Mouse (Mus musculus) lung, postnatal 0 days (tissue): ENCODE measurements around the gene Prr13. TPM values are rescaled to one million over a fixed set of nuclear protein-coding genes. Genes with fewer than 3 reads are reported as not detected.

Source experiments
- ATAC-seq: fragments of 200-750 bp; cut with Nextera tagmentation; 2 replicates; pipeline ENCODE4 v1.8.0; 2017; ENCODE audit warnings: moderate library complexity
- DNase-seq: peaks from one replicate; pipeline ENCODE4 v3.0.0-alpha.2; 2016; ENCODE audit warnings: low spot score
- H3K27ac ChIP-seq: fragments of 300-500 bp; sonication (generic); 2 replicates; pipeline ENCODE4 v1.5.1; 2014; ENCODE audit warnings: antibody characterized with exemption, mild to moderate bottlenecking, low read length, mixed read lengths
- H3K27me3 ChIP-seq: fragments of 300-500 bp; sonication (generic); replicated peaks from 2 replicates; pipeline ENCODE4 v1.6.1; 2014; ENCODE audit warnings: low read length, mixed read lengths; ENCODE audit not compliant: insufficient read depth
- H3K36me3 ChIP-seq: fragments of 300-500 bp; sonication (generic); 2 replicates; pipeline ENCODE4 v1.6.1; 2014; ENCODE audit warnings: low read length, mixed read lengths; ENCODE audit not compliant: insufficient read depth
- H3K4me1 ChIP-seq: fragments of 300-500 bp; sonication (generic); 2 replicates; pipeline ENCODE4 v1.6.1; 2014; ENCODE audit warnings: antibody characterized with exemption, low read depth, low read length, mixed read lengths; ENCODE audit not compliant: insufficient read depth
- H3K4me2 ChIP-seq: fragments of 300-500 bp; sonication (generic); replicated peaks from 2 replicates; pipeline ENCODE4 v1.6.1; 2014; ENCODE audit warnings: low read depth, mild to moderate bottlenecking, low read length, moderate library complexity, mixed read lengths
- H3K4me3 ChIP-seq: fragments of 300-500 bp; sonication (generic); 2 replicates; pipeline ENCODE4 v1.5.1; 2014; ENCODE audit warnings: low read depth, low read length
- H3K9ac ChIP-seq: fragments of 300-500 bp; sonication (generic); replicated peaks from 2 replicates; pipeline ENCODE4 v1.6.1; 2014; ENCODE audit warnings: low read depth, mild to moderate bottlenecking
- H3K9me3 ChIP-seq: fragments of 300-500 bp; sonication (generic); 2 replicates; pipeline ENCODE4 v1.6.1; 2016; ENCODE audit warnings: low read length, mixed read lengths
- CTCF ChIP-seq: IDR thresholded peaks from 2 replicates; pipeline ENCODE4 v1.5.1; 2016; ENCODE audit warnings: antibody characterized with exemption, mild to moderate bottlenecking
- EP300 ChIP-seq: IDR thresholded peaks from 2 replicates; pipeline ENCODE4 v1.6.1; 2016; ENCODE audit warnings: antibody characterized with exemption, mild to moderate bottlenecking, control low read depth
- WGBS: fragments of 180-500 bp; shearing (Covaris S2); extraction: QIAGEN DNeasy Blood & Tissue Kit; methylation state at CpG from one replicate; pipeline ENCODE4 v1.1.7; 2014; 5-methylcytosine and 5-hydroxymethylcytosine counted together
- polyA plus RNA-seq: library from polyadenylated mRNA; unstranded; fragments of >200 nt; fragmentation: Nextera tagmentation; extraction: Ambion mirVana; gene quantifications from 2 replicates; pipeline ENCODE4 v1.2.1, GENCODE M21; 2015

Gene Prr13
- polyA plus RNA-seq, 1 experiment from 2014 or later: 128 TPM

DNA sequence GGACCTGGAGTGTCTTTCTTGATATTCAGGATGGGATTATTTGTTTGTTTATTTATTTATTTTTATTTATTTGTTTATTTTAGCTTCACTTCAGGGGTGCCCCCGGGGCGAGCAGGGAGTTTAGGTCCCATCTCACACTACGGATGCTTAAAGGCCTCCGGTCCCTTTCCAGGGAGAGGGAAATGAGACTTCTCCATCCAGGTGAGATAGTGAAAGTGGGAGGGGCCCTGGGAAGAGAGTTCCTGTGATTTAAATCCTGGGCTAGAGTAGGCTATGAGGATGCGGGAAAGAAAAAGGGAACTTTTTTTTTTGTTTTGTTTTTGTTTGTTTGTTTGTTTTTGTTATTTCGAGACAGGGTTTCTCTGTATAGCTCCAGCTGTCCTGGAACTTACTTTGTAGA, 553 bp downstream of the Prr13 start:
- ATAC-seq (no peak), DNase-seq (no peak)
- no peaks in the 10 kb centered on the region for H3K36me3 ChIP-seq
- H3K4me2 ChIP-seq: peak overlapping the region; percentile 51
- H3K27ac ChIP-seq: peak overlapping the region; percentile 23
- TF ChIP-seq EP300: no peak
- TF ChIP-seq CTCF: no peak
- H3K9me3 ChIP-seq: no peaks in the 10 kb centered on the region
- 21% methylated on average over 6 of the region's 6 CpGs for WGBS
- no peaks in the 10 kb centered on the region for H3K4me1 ChIP-seq
- H3K27me3 ChIP-seq: no peaks in the 10 kb centered on the region
- H3K9ac ChIP-seq: peak overlapping the region; percentile 30; the same call in 1 of the 2 replicates
- peak overlapping the region; percentile 37 for H3K4me3 ChIP-seq

DNA sequence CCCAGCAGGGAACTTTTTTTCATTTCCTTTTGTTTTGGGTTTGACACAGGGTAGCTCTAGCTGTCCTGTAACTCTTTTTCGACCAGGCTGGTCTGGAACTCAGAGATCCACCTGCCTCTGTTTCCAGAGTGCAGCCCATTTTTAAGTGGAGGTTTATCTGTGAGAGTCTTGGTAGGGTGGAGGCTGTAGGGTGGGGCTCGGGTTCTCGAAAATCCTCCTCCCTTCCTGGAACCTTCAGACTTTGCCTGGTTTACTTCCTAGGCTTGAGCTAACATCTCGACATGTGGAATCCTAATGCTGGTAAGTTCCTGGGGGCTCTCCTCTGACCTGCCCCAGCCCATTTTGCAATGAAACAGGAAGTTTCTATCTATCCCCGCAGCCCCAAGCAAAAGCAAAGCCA, 1.0 kb downstream of the Prr13 start:
- Histone ChIP-seq H3K4me2 (peak overlapping the region; percentile 51), H3K9me3 (no peaks in the 10 kb centered on the region), H3K4me1 (no peaks in the 10 kb centered on the region), H3K27ac (no peak overlapping the region), H3K9ac (no peak overlapping the region), H3K4me3 (no peak overlapping the region), H3K36me3 (no peaks in the 10 kb centered on the region), H3K27me3 (no peaks in the 10 kb centered on the region)
- ATAC-seq (no peak), DNase-seq (no peak)
- TF ChIP-seq CTCF (no peak), EP300 (no peak)
- 49% methylated on average over 5 of the region's 5 CpGs for WGBS

DNA sequence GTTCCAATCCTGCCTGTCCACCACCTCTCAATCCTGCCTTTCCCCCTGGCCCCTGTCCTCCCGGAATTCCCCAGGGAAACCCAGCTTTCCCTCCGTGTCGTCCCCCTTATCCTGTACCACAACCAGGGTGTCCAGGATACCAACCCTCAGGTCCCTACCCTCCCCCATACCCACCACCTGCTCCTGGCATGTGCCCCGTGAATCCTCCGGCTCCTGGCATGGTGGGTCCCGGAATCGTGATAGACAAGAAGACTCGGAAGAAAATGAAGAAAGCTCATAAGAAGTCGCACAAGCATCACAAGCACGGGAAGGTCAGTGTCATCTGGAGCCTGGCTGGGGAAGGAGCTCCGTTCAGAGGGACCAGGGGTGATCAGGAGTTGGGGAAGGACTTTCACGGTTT, 1.6 kb downstream of the Prr13 start:
- H3K4me1 ChIP-seq: no peaks in the 10 kb centered on the region

DNA sequence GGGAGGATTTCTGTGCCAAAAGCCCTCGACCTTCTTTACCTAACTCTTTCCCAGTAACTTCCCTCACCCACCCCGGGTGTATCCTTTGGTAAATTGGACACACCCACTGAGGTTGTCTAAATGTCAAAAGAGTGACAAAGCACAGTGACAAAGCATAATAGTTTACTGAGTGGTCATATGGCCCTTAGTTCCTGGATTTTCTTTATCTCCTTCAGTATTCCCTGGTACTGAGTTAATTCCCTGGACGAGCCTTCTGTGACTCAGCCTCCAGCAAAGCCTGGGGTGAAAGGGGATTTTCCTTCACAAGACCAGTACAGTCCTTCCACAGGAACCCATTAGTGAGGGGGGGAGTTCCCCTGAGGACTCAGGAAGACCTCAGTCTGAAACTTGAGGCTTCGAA, 2.1 kb downstream of the Prr13 start:
- TF ChIP-seq EP300 (no peak), CTCF (no peak)
- Histone ChIP-seq H3K9ac (no peak overlapping the region), H3K27ac (no peak overlapping the region), H3K36me3 (no peaks in the 10 kb centered on the region), H3K4me1 (no peaks in the 10 kb centered on the region), H3K9me3 (no peaks in the 10 kb centered on the region), H3K4me2 (no peak overlapping the region; the same call in 1 of the 2 replicates), H3K4me3 (no peak overlapping the region), H3K27me3 (no peaks in the 10 kb centered on the region)
- no peak for ATAC-seq
- 50% methylated on average over 4 of the region's 4 CpGs for WGBS
- DNase-seq: no peak

More for the DNA sequence above, 1.6 kb downstream of the Prr13 start:
- Histone ChIP-seq H3K36me3 (no peaks in the 10 kb centered on the region), H3K4me2 (peak overlapping the region; percentile 51; the same call in 1 of the 2 replicates), H3K9ac (no peak overlapping the region), H3K27me3 (no peaks in the 10 kb centered on the region), H3K4me3 (no peak overlapping the region), H3K9me3 (no peaks in the 10 kb centered on the region), H3K27ac (no peak overlapping the region)
- WGBS: 75% methylated on average over 12 of the region's 12 CpGs
- DNase-seq (no peak), ATAC-seq (no peak)
- TF ChIP-seq CTCF (no peak), EP300 (no peak)

DNA sequence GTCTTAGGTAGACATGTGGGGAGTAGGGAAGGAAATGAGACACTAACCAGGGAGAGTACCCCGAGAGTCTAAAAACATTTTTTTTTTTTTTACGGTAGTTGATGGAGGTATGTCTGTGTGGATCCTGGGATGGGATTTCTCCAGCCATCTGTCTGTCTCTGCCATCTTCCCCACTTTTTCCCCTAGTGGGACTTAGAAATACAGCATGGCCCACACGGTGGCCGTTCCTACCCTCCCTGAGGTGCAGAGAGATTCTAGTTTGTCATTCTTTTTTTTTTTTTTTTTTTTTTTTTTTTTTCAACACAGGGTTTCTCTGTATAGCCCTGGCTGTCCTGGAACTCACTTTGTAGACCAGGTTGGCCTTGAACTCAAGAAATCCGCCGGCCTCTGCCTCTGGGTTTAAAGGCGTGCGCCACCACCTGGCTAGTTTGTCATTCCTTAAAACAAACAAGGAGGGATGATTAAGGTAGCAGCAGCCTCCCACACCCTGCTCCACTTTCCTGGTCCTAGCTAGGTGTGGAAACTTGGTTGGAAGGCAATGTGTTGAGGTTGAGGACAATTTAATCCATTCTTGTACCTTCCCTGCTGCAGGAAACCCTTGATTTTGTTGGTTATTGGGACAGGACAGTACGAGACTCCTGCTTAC, 2.7 kb downstream of the Prr13 start:
- no peak for ATAC-seq
- Histone ChIP-seq H3K9ac (no peak overlapping the region), H3K4me3 (no peak overlapping the region), H3K36me3 (no peaks in the 10 kb centered on the region), H3K27ac (no peak overlapping the region), H3K27me3 (no peaks in the 10 kb centered on the region), H3K9me3 (no peaks in the 10 kb centered on the region), H3K4me1 (no peaks in the 10 kb centered on the region), H3K4me2 (no peak overlapping the region)
- WGBS: 75% methylated on average over 9 of the region's 9 CpGs
- no peak for TF ChIP-seq EP300
- DNase-seq: no peak

DNA sequence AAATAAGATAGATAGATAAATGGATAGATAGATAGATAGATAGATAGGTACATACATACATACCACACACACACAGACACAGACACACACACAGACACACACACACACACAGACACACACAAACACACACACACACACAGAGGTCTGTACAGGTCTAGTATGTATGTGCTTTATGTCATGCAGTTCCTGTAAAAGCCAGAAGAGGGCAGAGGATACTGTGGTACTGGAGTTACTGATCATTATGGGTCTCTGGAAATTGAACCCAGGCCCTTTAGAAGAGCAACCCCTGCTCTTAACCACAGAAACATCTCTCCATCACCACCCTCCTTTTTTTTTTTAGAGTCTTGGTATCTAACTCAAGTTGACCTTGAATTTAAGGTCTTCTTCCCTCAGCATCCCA, 4.8 kb downstream of the Prr13 start:
- ATAC-seq: no peak

More for the DNA sequence above, 4.8 kb downstream of the Prr13 start:
- Histone ChIP-seq H3K36me3 (no peaks in the 10 kb centered on the region), H3K9me3 (no peaks in the 10 kb centered on the region), H3K4me1 (no peaks in the 10 kb centered on the region), H3K27ac (no peak overlapping the region), H3K4me2 (no peak overlapping the region), H3K4me3 (no peak overlapping the region), H3K27me3 (no peaks in the 10 kb centered on the region), H3K9ac (no peak overlapping the region)
- TF ChIP-seq EP300 (no peak), CTCF (peak; percentile 67)
- no peak for DNase-seq
